Mouse (Mus musculus) myocyte (in vitro differentiated cells): ENCODE results near the gene Syt8.

ENCODE experiments used
- CEBPB ChIP-seq: IDR thresholded peaks from 2 replicates; pipeline ENCODE4 v1.6.1; 2011; ENCODE audit warnings: mild to moderate bottlenecking, moderate library complexity; ENCODE audit not compliant: poor library complexity, insufficient read depth, severe bottlenecking
- E2F4 ChIP-seq: IDR thresholded peaks from one replicate; pipeline ENCODE4 v1.6.1; 2011; ENCODE audit warnings: mild to moderate bottlenecking, control low read depth, moderate library complexity; ENCODE audit not compliant: insufficient read depth
- MAX ChIP-seq: IDR thresholded peaks from one replicate; pipeline ENCODE4 v1.6.1; 2011; ENCODE audit warnings: low read depth, mild to moderate bottlenecking, control low read depth
- MYOD1 ChIP-seq, 3 experiments: IDR thresholded peaks; one replicate each; pipeline ENCODE4 v1.6.1; 2011; ENCODE audit warnings: control low read depth in 2 of 3, low read depth in 2 of 3, mild to moderate bottlenecking in 2 of 3, moderate library complexity in 1 of 3; ENCODE audit not compliant: insufficient read length in 2 of 3, control insufficient read depth in 1 of 3
- MYOG ChIP-seq, 3 experiments: IDR thresholded peaks; one replicate each; pipeline ENCODE4 v1.6.1; 2011; ENCODE audit warnings: control low read depth in 2 of 3, low read depth in 2 of 3, mild to moderate bottlenecking in 2 of 3; ENCODE audit not compliant: insufficient read length in 2 of 3, control insufficient read depth in 1 of 3, insufficient read depth in 1 of 3
- POLR2A ChIP-seq: IDR thresholded peaks from one replicate; pipeline ENCODE4 v1.6.1; 2011; ENCODE audit warnings: low read depth, mild to moderate bottlenecking, control low read depth, moderate library complexity; ENCODE audit not compliant: insufficient read length
- POLR2AphosphoS2 ChIP-seq: IDR thresholded peaks from one replicate; pipeline ENCODE4 v1.6.1; 2011; ENCODE audit warnings: low read depth, control low read depth; ENCODE audit not compliant: insufficient read length
- TCF3 ChIP-seq: IDR thresholded peaks from one replicate; pipeline ENCODE4 v1.6.1; 2011; ENCODE audit warnings: low read depth, control low read depth; ENCODE audit not compliant: insufficient read length
- USF1 ChIP-seq: IDR thresholded peaks from one replicate; pipeline ENCODE4 v1.6.1; 2011; ENCODE audit warnings: low read depth, mild to moderate bottlenecking, control low read depth, moderate library complexity

GRCm38 (mm10) chr7:142456806-142457205 is 22.2 kb downstream of the Syt8 start:
- TF ChIP-seq MYOD1 (IDR thresholded peaks at IDR 0.05; ENCODE audit: control insufficient read depth in 1 of 3, insufficient read length in 2 of 3, low read depth in 2 of 3), result no peak
- TF ChIP-seq MAX, result no peak
- no peak for TF ChIP-seq POLR2AphosphoS2
- no peak for TF ChIP-seq POLR2A
- TF ChIP-seq USF1, result no peak
- TF ChIP-seq E2F4, result no peak
- no peak for TF ChIP-seq CEBPB
- TF ChIP-seq MYOG (IDR thresholded peaks at IDR 0.05; ENCODE audit: control insufficient read depth in 1 of 3, insufficient read depth in 1 of 3, insufficient read length in 2 of 3, low read depth in 2 of 3), result no peak
- no peak for TF ChIP-seq TCF3
